Mouse (Mus musculus): ENCODE results near the gene Ropn1l.

DNA sequence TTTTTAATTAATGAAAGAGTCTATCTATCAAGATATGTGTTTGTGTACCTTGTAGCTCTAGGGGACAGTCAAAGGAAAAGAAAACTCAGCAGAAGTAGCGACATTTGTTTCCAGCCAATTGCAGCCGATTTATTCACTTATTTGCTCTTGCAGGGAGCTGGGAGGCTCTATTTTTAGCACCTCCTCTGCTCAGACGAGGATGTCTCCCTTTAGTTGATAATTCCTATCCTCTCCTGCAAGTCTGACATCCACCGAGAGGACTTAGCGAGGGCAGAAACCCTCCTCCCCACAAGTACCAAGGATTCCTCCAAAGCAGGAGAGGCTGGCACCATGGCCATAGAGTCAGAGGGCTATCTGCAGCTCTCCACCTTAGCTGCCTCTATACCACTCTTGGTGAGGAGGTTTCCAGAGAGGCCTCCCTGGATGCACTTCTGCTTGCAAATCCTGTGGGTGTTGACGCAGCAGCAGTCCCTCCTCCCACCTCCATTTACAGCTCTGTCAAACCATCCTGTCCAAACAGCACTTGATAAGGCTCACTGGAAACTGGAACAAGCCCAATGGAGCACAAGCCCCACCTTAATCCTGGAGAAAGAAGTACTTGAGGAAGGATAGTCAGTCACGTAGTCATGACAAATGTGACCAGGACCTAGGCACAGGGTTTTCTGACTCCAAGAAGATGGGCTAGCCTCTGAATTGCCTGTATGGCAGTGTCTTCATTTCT lies 30.7 kb downstream of the Ropn1l start:
- TF ChIP-seq CTCF (IDR thresholded peaks at IDR 0.05; ENCODE audit: extremely low read depth, insufficient read depth, low read length) (no peak), POLR2A (IDR thresholded peaks at IDR 0.05; ENCODE audit: extremely low read depth, insufficient read depth, low read length) (no peak)

Measured in cortical plate, adult 2 months (tissue).